Mouse (Mus musculus) spleen, adult 2 months (tissue): ENCODE measurements at regions not wholly inside any gene's neighbourhood (a gene's known extent, or its start where the extent isn't known, plus 50 kb on each side); places are given as distances from the start of the nearest gene placed in this dataset.

Experiments used
- CTCF ChIP-seq: fragments of 200-500 bp; IDR thresholded peaks from 2 replicates; pipeline ENCODE4 v1.5.1; 2011; ENCODE audit warnings: mild to moderate bottlenecking, inconsistent platforms; ENCODE audit not compliant: insufficient read depth, insufficient read length, insufficient replicate concordance; ENCODE audit errors: extremely low read depth
- POLR2A ChIP-seq: fragments of 200-500 bp; IDR thresholded peaks from 2 replicates; pipeline ENCODE4 v1.6.1; 2011; ENCODE audit warnings: low read depth, low read length, inconsistent platforms

- TF ChIP-seq POLR2A: no peak
- no peak for TF ChIP-seq CTCF
These were observed 794.1 kb upstream of the Lrrc6 start for GRCm38 (mm10) chr15:67294797-67295196.
